Mouse (Mus musculus) 3T3-L1 (cell line): ENCODE measurements around the gene Dnajc28.

ENCODE experiments used
- DNase-seq: peaks from one replicate; pipeline ENCODE4 v3.0.0-alpha.2; 2015; ENCODE audit warnings: low read depth, low spot score

The Dnajc28 gene

DNA sequence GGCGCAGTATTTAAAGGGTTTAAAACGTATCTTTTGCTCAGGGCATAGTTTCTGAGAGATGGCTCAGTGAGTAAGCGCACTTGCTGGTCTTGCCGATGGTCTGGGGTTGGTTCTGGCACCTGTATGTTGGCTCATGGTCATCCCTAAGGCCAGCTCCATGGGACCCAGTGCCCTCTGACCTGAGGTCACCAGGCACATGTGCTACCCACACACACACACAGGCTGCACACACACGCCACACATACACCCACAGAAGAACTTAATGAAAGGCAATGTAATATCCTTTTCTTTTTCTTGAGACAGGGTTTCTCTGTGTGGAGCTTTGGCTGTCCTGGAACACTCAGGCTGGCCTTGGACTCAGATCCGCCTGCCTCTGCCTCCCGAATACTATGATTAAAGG, 14.1 kb upstream of the Dnajc28 start:
- no peak for DNase-seq

DNA sequence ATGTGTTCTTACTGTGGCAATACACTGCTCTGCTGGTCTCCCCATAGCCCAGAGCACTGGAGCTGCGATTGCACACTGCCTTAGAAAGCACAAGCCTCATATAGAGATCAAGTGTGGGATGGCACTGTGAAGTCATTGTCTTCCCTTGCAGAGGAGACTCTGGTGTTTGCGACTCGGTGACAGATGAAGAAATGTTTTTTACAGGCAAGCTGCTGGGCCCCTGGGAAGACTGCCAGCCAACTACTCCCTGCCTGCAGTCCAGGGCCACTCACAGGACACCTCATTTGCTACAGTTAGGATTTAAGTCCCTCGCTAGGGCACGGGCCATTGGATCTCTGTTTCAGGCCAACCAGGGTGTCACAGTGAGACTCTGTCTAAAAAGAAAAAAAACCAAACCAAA, 13.6 kb upstream of the Dnajc28 start:
- DNase-seq = no peak

DNA sequence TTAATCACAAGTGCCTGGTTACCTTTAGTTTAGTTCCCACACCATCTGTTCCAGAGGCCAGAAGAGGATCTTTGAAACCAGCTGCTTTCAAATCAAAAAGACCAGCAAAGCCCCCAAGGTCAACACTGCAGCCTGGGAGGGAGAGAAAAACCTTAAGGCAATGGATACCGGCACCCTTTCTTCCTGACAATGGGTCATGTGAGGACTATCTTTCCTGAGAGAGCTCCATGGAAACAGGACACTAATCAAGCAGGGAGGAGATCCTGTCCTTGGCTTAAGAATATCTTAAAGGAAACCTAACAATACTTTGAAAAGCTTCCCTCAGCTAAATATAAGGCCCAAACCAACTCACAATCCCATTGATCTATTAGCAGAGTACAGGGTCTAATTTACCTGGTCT, 11.8 kb upstream of the Dnajc28 start:
- no peak for DNase-seq

DNA sequence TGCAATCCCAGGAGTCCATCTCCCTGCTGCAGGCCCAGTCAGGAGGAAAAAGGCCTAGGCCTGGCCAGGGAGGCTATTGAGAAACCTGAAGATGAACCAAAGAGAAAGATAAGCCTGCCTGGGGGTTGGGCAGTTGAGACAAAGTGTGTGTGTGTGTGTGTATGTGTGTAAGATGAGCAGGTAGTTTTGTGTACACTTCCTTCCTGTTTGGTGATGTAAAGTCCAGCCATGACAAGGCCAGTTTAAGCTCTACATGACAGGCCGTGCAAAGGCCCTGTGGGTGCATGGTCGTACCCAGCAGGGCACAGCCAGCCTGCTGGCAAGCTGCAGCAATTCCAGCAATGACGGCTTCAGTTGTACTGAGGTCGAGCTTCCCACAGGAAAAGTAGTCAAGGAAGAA, 10.9 kb upstream of the Dnajc28 start:
- no peak for DNase-seq

DNA sequence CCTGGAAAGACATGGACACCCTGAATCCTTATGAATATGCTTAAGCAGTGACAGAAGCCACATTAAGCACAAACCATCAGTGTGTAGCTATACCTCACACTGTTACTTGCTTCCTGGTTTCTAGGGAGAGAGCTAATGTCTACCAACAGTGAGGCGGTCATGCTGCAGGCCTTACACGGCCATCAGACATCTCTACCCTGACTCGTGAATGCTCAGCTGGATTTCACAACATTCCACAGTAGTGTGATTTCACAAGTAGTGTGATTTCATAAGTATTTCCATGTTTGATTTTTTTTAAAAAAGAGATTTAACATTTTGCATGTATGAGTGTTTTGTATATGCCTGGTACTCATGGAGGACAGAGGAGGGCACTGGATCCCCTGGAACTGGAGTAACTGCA, 9.8 kb upstream of the Dnajc28 start:
- no peak for DNase-seq

DNA sequence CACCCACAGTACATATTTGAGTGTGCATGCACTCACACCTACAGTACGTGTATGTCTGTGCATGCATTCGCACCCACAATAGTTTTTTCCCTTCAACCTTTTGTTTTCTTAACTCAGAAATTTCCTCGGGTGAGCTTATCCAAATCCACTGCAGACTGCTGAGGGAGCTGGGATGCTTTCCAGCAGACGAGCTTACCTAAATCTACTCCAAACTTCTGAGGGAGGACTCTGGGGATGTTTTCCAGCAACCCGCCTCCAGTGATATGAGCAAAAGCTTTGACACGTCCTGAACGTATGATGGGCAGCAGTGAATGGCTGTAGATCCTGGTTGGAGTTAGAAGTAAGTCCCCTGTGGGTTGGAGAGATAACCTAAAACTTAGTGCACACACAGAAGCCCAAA, 9.0 kb upstream of the Dnajc28 start:
- no peak for DNase-seq

DNA sequence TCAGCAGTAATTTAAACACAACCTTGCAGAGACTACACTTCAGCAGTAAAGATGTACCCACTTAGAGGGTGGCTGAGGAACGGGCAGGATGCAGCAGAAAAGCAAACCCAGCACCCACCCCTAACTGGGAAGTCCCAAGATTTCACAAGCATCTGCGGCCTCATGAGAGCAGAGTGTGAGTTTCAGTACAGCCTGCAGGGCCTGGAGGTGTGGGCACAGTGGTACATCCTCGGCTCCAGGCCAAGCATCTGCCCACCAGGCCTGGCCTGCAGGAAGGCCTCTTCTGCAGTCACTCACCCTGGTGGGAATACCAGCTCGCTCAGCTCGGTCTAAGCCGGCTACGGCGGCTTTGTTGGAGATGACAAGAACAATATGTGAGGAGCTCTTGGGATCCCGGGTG, 4.2 kb upstream of the Dnajc28 start:
- no peak for DNase-seq

DNA sequence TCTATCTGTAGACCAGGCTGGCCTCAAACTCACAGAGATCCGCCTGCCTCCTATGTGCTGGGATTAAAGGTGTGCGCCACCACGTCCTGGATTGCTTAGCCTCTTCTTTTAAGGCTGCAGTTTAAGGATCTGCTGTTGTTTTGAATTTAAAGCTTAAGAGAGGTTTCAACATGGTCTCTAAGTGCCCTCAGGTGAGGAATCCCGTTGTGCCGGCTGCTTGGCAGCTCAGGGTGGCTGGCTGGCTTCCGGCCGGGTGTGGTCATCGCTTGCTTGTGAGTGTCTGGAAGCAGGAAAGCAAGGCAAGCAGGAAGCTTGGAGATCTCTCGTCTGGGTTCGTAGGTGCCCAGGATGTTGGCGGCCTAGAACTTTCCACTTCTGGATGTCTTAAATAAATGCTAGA, 2.2 kb upstream of the Dnajc28 start:
- no peak for DNase-seq

DNA sequence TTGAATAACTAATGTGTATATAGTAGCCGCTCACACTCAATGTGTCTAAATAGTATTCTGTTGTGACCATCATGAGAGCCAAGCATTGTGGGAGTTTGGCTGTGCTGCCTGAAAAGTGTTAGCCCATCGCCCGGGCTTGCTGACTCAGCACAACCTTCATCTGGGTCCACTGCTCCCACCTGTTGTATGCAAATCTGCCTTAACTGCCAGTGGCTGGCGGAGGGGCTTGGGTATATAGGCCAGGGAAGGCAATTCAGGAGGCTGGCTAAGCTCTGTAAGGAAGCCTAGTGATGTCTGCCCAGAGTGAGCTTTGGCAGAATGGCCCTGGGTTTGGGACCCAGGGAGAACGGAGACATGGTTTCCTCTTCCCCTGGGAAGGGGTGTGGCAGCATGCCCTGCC, 1.4 kb upstream of the Dnajc28 start:
- DNase-seq = no peak

DNA sequence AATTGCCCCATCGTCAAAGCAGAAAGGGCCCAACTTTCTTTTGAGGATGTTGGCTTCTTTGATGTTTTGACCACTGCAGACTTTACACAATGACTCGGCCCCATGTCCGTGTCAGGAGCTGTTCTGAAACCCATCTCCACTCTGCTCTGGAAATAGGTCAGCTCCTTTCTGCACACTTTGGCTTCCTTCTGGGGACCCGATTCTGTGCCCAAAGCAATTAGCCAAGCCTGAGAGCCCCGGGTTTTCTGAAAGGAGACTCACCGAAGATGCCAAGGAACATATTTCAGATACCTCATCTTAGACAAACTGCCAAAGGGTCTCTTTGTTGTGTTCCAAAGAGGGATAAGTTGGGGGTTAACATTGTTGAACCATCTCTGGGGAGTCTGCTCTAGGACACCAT, 4.3 kb downstream of the Dnajc28 start:
- DNase-seq = no peak

DNA sequence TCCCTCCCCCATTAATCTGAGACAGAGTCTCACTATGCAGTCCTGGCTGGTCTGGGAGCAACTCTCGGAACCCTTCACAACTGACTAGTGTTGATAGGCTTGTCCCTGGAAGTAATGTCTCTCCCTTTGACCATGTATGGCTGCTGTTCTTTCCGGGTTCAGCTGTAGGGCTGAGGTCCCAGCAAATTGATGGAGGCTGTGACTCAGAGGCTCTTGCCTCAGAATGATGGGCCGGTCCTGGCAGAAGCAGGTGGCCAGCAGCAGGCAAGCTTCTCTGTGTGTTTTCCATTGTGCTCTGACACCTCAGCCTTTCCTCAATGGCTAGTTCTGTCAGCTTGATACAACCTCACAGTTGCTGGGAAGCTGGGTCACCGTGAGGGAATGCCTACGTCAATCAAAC, 6.3 kb downstream of the Dnajc28 start:
- peak; percentile 65 for DNase-seq

DNA sequence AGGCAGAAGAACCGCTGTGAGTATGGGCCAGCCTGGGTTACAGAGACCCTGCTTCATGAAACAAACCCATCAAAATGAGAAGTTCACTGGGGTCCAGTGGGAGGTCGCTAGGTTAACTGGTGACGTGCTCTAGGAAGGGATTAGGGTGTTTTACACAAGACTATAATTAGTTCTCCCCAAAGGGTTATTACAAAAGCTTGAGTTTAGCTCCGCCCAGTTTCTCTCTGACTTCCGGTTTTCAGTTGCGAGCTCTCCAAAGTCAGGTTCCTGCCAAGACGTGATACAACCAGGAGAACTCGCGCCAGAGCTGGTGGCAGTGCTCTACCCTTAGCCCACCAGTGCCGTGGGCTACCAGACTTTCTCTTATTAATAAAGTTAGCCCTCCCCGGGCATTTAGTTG, 7.6 kb downstream of the Dnajc28 start:
- DNase-seq = no peak

DNA sequence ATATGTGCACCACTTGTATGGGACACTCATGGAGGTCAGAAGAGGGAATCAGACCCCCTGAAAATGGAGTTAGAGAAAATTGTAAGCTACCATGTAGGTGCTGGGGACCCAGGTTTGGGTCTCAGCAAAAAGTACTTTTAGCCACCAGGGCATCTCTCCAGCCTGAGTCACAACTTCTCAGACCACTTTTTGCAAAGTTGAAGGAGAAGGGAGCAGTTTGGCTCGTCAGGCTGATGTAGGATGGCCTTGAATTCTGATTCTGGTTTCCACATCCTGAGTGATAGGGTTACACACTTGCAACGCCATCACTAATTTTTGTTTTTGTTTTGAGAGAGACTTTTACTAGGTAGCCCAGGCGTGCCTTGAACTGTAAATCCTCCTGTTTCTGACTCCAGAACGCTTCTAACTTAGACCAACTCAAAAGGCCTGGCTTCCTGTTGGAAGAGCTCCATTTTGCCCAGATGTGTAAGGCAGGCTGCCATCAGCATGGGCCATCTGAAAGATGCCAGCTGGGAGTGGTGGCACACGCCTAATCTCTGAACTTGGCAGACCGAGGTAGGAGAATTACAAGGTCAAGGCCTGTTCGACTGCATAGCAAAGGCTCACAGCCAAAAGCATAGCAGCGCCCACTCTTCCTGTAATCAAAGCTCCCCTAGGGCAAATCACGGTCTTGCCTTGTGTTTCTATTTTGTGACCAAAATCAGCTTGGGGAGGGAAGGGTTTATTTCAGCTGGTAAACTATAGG, 9.2 kb downstream of the Dnajc28 start:
- DNase-seq = peak; percentile 71

DNA sequence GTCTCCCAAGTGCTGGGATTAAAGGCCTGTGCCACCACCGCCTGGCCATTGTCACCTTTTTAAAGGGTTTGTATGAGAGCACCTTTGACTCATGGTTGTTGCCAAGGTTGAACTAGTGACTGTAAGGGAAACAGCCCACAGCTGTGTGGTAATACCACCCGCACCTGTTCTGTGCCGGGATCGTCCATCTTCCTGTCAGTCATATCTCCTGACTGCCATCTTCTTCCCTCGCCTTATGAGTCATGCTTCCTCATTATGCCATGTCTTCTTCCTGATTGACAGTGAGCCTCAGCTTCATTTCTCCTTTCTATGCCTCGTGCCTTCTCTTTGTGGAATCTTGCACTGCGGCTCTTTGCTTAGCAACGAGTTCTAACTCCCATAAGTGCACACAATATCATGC, 11.9 kb downstream of the Dnajc28 start:
- DNase-seq = no peak

DNA sequence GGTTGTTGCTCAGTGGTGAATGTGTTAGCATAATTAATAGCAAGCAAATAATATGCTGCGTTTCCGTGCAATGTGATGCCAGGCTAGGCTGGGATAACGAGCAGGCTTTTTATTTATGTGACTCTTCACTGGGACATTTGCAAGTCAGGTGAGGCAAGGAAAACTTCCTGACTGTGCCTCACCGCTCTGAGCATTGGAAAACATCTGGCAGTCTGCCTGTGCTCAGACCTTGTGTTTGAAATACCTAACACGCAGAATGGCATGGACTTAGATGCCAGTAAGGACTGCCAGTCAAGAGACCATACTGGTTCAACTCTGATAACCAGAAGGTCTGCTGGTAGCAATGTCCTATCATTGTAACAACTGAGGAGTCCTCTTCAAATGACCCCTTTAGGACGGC, 13.7 kb downstream of the Dnajc28 start:
- DNase-seq = no peak

DNA sequence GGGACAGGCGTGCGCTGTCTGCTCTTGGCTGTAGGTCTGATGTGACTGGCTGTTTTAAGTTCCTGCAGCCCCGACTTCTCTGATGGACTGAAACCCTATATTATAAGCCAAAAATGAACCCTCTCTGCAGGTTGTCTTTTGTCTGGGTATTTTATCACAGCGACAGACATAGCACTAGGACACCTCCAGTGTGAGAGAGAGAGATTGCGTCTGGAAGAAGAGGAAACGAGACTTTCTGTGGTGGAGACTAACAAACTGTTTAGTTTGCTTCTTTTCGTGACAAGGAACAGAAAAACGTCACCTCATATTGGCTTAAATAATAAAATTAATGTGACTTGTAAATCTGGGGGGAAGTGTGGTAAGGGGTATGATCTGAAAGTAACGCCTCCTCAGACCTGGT, 17.1 kb downstream of the Dnajc28 start:
- DNase-seq = no peak

DNA sequence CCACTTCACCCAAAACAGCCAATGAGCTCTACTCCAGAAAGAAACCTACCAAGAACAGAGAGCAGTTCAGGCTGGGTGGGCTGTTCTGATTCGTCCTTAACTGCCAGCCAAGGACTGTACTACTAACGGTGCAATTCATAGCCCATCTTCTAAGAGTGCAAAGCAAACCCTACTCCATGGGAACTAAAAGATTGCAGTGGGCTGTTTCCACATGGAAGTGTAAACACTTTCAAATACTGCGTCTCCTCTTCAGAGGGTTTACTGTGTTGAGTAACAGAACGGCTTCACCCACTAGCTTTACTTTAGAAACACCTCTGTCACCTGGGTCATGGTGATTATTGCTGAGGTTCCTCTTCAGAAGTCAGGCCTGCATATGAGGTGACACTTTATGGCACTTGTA, 17.7 kb downstream of the Dnajc28 start:
- DNase-seq = no peak

DNA sequence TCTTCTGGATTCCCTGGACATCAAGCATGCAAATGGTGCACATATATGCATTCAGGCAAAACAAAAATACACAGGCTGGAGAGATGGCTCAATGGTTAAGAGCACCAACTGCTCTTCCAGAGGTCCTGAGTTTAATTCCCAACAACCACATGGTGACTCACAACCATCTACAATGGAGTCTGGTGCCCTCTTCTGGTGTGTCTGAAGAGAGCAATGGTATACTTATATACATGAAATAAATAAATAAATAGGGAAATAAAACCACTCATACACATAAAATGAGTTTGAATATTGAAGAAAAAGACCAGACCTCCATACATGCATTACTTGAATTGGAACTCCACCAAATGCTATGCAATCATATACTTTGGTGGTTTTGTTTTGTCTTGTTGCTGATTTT, 19.6 kb downstream of the Dnajc28 start:
- peak; percentile 56 for DNase-seq

DNA sequence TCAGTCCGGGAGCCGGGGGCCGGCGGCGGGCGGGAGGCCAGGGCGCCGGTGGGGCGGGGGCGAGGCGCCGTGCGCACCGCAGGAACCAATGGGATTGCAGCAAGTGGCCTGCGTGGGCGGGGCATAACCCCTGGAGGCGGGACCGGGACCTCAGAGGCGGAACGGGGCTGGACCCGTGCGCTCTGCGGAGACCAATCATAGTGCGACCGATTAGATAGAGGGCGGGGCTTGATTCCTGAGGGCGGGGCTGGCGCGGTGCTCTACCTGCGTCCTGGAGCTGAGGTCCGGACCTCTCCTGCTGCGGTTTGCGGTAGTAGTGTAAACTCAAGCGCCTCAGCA, 21.2 kb downstream of the Dnajc28 start, which contains the start of gene Tmem50b:
Gene Tmem50b (minus strand): TSS at position 129 of the 339 bp plus-strand sequence.
- DNase-seq = peak; percentile 97

DNA sequence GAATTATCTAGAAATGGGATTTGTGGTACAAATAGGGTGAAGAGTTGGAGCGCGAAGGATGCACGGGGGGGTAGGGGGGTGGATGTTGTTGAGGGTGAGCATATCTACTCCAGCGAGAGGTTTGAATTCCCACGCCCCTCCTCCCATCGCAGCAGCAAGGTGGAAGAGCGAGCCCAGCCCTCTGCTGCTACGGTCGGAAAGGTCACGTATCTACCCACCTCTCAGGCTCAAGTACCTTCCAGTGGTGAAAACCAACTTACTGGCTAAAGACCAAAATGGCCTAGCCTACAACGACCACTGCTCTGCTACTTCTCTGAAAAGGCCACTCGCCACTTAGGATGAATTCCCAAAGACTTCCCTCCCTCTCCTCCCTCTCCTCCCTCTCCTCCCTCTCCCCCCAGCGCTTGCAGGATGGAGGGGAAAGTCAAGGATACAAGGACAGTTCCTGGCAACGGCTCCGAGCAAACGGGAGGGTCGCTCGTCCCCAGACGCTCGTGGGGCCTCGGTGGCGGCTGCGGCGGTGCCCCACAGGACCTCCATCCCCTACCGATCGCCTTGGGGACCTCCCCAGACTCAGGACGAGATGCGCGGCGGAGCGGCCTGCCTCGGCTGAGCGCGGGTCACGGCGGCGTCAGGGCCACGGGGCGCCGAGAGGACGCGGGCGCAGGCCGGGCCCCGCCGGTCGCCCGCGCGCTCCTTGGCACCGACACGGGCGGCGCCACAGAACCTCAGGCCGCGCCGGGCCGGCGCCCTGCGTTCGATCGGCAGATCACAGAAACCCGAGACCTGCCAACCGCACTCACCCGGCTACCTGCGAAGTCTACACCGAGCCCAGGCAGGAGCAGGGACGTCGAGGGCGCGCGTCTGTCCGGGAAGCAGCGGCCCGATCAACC, 21.8 kb downstream of the Dnajc28 start:
- peak; percentile 44 for DNase-seq

DNA sequence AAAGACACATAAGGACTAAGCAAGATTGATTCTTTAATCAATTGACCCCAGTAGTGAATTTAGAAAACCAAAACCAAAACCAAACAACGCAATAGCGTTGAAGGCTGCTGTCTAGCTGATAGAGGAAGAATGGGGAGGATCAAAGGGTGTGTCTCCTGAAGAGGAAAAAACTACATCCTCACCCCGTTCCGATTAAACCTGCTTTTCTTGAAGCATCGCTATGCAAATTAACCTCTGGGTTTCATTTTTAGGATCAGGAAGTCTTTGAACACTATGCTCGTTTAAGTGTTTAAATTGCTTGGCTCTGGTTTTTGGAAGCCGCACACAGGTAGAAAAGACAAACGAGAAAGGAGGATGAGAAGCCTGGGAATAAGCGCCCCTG, 22.4 kb downstream of the Dnajc28 start:
- no peak for DNase-seq

DNA sequence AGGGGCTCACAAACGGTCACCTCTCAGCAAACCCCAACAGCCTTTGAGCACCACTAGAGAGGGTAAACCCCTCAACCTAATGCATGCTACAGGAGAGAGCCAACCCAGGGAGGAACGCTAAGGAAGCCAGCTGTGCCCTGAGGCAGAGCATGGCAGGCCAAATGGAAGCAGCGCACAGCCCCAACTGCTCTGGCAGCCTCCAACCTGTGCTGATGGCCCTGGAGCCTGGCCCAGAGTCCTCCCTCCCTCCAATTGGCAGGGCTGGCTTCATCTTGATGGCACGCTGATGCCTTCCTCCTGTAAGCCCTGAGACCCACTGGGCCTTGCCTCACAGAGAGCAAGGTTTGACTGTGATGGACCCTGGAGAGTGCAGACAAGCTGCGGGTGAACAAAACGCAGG, 23.8 kb downstream of the Dnajc28 start:
- no peak for DNase-seq

DNA sequence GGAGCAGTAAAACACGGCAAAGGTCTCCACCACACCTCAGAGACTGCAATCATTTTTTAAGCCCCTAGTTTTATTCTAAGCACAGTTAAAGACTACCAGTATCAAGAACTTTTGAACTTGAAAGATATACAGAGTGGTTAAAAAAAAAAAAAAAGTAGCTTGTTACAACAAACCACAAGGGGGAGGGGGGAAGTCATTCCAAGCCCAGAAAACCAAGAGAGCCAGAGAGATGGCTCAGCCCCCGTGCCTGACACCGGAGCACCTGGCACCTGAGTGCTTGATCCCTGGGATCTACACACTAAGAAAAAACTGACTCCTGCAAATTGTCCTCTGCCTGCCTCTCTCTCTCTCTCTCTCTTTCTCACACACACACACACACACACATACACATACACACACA, 25.6 kb downstream of the Dnajc28 start:
- no peak for DNase-seq
